Mouse (Mus musculus): ENCODE measurements around the gene 4833439L19Rik.

The 4833439L19Rik gene

DNA sequence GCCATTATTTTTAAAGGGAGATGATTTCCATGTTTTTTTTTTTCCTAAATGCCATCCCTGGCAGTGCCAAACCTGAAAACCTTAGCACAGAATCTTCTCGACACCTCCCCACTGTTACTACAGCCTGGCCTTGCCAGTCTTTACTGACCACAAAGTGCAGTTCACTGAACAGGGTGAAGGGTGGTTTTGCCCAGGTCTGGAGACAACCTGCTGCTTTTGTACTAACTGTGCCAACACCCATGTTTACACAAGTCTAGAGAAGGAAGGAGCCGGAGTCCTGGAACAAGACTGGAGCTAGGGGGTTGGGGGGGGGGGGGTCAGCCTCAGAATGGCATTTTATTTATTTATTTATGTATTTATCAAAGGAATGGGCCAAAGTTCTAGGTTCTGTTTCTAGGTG is 16.1 kb upstream of the 4833439L19Rik start:
- DNase-seq = no peak

GRCm38 (mm10) chr13:54577652-54578507 is 12.6 kb upstream of the 4833439L19Rik start:
- DNase-seq = no peak

DNA sequence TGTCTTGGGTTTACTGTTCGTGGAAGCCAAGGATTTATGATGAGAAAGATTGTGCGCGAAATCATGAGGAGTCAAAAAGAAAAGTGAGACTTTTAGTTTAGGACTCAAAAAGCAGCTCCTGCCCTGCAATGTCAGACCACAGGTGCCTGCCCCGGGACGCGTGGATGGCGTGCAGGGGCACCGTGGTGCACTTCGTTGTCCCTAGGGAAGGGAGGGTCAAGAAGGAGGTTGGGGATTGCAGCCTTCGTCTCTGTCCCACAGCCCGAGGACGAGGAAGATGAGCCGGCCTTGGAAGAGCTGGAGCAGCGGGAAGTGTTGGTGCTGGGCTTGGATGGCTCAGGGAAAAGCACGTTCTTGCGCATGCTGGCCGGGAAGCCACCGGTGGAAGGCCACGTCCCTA is 10.3 kb upstream of the 4833439L19Rik start:
- peak; percentile 20 to 49 for DNase-seq

GRCm38 (mm10) chr13:54574854-54575481 is 9.7 kb upstream of the 4833439L19Rik start, which contains the start of gene Arl10:
Gene Arl10, plus strand, starts transcription at chr13:54575015.
- DNase-seq = peak; percentile 86 to 91

DNA sequence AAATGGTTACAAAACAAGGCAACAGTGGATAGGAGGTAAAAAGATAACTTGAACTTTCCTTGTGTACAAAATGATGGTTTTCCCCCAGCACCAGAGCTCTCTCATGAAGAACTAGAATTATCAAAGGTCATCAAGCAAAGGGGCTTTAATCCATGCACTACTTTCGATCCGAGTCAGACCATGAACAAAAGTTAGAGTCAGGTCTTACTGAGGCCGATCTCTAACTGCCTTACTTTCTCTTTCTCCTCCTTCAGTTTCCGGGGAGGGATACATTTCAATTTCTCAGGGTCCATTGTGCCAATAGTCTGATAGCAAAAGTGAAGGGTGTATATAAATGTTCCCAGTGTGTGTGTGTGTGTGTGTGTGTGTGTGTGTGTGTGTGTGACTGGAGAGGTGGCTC is 7.4 kb upstream of the 4833439L19Rik start:
- DNase-seq = no peak

DNA sequence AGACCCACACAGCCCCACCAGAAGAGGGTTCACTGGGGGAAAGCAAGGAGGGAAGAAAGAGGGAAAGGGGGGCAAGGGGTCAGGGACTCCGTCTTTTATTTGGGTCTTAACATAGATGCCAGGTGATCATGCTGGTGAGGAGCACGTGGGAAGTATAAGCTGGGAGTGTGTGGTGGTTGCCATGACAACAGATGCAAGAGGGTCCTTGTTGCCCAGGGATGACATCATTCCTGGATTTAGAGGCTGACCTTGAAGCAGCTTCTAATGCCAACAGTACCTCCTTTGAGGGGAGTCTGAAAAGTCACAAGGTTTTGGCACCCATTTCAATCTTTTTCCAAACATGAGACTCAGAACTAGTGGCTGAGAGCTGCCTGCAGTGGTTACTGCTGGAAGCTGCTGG is 6.4 kb upstream of the 4833439L19Rik start:
- no peak for DNase-seq

- no peak for DNase-seq
These were observed 5.5 kb upstream of the 4833439L19Rik start for GRCm38 (mm10) chr13:54570736-54571135.

DNA sequence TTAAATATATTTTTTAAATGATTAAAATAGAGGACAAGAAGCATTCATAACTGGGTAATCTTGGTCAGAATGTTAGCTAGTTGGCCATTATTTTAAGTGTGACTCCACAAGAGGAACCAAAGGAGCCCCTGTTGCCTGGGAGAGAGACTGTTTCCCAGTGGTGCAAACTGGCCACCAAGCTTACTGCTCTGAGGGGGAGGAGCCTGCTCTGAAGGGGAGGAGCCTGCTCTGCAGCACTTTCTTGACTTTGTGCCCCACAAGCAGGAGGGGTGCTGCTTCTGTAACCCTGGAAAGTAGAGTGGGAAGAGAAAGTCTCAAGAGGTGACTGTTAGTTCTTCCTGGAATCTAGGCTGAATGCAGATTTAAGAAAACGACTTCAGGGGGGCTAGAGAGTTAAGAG is 4.0 kb upstream of the 4833439L19Rik start:
- DNase-seq = no peak

DNA sequence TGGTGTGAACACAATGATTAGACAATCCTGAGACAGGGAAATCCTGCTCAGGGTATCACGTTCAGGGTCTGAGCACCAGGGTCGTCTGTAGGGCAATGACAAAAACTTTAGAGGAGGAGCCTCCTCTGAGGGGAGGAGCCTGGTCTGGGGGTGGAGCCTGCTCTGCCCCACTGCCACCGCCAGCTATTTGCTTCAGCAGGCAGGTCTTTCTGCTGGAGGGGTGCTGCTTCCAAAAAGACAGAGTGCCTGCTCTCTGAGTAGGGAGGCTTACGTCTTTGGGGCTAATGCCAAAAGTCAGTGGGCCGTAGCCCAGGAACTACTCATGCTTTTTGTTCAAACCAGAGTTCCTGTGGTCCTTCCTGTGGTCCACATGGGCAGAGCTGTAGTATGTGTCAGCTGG is 3.1 kb upstream of the 4833439L19Rik start:
- no peak for DNase-seq

- peak; percentile 73 to 81 for DNase-seq
These were observed 535 bp upstream of the 4833439L19Rik start for GRCm38 (mm10) chr13:54565594-54566345.

GRCm38 (mm10) chr13:54564232-54565200 is 719 bp downstream of the 4833439L19Rik start:
- DNase-seq = no peak

DNA sequence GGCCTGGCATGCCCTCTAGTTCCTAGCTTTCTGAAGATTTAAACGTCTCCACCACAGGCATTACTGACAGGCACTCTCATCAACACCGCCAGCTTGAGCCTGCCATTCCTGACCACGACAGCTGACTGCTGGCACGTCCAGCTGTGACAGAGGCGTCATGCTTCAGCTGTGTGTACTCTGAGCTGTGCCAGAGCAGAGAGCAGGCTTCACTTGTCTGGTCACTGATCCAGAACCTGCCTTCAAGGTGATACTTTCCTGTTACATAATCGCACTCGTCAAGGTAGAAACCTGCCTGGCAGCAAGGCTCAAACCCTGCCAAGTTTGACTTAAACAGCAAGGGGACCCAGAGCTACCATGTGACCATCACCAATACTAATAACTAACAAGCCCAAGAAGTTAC is 2.7 kb downstream of the 4833439L19Rik start:
- peak; percentile 43 to 67 for DNase-seq

GRCm38 (mm10) chr13:54560608-54561007 is 4.6 kb downstream of the 4833439L19Rik start:
- no peak for DNase-seq

DNA sequence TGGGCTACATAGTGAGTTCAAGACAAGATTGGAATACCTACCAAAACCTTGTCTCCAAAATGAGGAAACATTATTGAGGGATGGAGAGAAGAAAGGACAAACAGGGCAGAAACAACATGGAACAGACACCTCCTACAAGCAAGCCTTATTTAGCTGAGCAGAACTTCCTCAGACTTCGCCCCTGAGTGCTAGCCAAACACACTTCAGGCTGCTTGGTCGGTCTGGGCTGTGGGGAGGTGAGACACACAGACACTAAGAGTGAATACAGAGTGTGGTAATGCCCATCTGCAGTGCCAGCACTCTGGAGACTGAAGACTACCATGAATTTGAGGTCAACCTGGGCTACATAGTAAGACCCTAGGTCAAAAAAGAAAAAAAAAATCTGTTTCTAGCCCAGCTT is 5.6 kb downstream of the 4833439L19Rik start:
- DNase-seq = no peak

- no peak for DNase-seq
These were observed 7.6 kb downstream of the 4833439L19Rik start for GRCm38 (mm10) chr13:54557652-54558051.

DNA sequence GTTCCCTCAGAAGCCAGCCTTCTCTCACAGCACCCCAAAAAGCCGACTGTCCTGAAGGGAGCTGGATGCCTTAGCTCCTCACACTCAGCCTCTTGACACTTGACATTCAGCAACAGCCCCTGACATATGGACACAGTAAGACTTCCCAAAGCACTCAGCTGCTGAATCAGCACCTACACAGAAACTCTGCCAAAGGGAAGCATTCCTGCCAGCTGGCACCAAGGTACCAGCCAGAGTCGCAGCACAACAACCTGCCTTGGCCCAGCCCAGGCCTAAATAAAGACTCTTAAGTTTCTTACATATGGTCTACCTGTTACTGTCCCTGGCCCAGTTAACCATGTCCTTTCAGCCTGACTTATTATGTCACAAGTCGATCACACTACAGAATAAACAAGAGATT is 8.4 kb downstream of the 4833439L19Rik start:
- no peak for DNase-seq

DNA sequence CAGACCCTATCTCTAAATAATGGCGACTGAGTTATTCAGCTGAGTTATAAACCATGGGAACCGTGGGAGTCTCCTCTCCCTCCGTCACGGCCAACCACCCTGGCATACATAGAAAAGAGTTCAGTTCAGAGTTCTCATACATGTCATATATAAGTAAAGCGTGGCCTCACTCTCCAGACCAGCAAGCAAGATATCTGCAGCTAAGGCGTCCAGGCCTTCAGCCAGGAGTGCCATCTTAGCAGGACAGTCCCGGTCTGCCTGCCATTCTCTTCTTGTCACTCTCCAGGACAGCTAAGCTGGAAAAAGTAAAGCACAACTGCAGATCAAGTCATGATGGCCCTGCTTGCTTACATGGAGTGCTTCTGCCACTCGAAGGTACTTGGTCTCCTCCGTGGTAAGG is 9.1 kb downstream of the 4833439L19Rik start:
- no peak for DNase-seq

DNA sequence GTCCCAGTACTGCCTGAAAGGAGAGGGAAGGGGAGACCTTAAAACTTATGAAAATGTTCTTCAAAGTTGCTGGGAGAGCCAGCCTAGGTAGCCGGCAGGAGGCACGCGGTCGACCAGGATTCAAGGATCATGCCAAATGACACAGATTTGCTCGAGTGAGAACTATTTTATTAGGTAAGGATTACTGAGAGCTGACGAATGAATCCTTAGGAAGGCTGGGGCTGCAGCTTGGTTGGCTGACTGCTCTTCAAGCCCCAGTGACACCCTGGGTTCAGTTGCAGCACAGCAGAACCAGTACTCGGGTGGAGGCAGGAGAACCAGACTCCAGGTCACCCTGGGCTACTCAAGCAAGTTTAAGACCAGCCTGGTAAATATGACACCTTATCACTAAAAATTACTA is 17.2 kb downstream of the 4833439L19Rik start:
- DNase-seq = no peak

GRCm38 (mm10) chr13:54532134-54532533 is 33.1 kb downstream of the 4833439L19Rik start:
- DNase-seq = no peak

DNA sequence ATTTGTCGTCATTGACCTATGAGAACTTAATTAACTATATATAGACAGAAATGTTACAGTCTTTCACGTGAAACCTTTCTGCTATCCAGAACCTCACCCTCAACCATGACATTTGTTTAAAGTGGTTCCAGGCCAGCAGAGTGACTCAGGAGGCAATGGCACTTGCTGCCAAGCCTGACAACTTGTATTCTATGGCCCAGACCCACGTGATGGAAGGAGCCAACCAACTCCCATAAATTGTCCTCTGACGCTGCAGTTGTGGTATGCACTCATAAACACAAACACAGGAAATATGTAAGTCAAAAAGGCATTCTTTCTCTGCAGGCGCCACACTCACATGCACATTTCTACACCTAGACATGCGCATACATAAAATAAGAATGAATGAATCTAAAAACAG is 38.1 kb downstream of the 4833439L19Rik start:
- no peak for DNase-seq

GRCm38 (mm10) chr13:54521181-54521580 is 44.1 kb downstream of the 4833439L19Rik start:
- DNase-seq = no peak

DNA sequence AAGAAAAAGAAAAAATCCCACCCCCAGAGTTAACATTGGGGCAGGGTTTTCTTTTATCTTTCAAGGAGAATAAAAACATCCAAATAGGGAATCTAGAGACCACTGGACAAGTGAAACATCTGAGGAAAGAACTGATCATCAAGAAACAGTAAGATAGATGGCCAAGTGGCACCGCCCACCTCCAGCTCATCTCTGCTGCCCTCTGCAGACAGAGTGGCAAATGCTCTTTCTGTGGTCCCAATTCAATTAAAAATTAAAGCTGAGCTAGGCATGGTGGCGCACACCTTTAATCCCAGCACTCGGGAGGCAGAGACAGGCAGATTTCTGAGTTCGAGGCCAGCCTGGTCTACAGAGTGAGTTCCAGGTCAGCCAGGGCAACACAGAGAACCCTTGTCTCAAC is 45.0 kb downstream of the 4833439L19Rik start:
- peak; percentile 14 to 17 for DNase-seq
